Mouse (Mus musculus) inflammation-experienced regulatory T-cells, adult 6 months (primary cell): ENCODE data around the gene Ube2d3. TPM values are rescaled to one million over a fixed set of nuclear protein-coding genes. Genes with fewer than 3 reads are reported as not detected.

Experiments
- ATAC-seq: one replicate; pipeline ENCODE4 v1.8.0; 2017
- polyA plus RNA-seq, 3 experiments: library from polyadenylated mRNA; unstranded; fragments of 100-300 nt; shearing (Covaris generic); gene quantifications; one replicate each; pipeline ENCODE4 v1.2.1; 2017

Ube2d3 gene
- polyA plus RNA-seq: 100 to 1,000 TPM; 322 to 504 (median 355) TPM

DNA sequence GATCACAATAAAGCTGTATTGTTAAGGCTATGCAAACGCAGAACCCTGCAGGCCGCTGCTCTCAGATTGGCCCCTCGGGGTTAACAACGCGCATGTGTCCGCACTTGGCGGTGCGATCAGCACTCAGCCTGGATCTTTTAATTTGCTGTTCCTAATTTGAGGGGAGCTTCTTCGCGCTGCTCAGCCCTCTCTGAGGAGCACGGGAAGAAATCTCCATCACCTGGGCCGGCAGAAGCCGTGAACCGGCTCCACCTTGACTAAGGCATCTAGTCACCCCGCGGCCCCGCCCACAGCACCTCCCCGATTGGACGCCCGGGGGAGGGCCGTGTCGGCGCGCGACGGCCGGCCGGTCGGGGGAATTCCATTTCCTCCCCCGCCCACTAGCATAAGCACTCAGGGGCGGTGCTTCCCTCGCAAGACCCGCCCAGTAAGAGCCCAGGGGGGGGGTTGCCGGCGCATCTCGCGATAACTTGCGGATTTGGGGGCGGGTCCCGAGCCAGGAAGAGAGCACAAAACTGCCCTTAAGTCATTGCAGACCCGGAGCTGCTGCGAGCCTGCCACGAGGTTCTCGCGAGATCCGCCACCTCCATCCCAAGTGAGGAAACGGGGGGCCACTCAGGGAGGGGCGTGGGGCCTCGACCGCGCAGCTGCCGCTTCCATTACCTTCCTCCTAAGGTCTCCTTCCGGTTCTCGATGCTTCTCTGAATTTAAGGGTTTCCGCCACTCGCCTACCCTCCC lies at the start of gene Ube2d3:
Gene Ube2d3, plus strand, starts transcription at position 392 of the 738 bp plus-strand sequence.
- ATAC-seq: peak; percentile 81

DNA sequence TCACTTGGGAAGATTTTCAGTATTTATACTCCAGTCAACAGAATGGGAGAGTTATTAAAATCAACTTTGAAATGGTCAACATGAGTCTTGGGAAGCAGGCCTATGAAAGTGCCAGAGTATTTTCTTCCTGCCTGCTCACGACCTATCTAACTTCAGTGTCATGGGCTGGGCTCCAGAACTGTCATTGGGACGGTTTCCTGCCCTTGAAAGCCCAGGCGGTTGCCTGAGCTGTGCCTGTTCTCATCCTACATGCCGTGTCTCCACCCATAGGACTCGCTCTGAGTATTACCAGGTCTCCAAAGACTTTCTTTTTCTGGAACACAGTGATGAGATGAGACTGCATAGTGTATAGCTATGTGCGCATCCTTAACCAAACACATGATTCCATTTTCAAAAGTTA lies 44.8 kb upstream of the Ube2d3 start:
- ATAC-seq: no peak

DNA sequence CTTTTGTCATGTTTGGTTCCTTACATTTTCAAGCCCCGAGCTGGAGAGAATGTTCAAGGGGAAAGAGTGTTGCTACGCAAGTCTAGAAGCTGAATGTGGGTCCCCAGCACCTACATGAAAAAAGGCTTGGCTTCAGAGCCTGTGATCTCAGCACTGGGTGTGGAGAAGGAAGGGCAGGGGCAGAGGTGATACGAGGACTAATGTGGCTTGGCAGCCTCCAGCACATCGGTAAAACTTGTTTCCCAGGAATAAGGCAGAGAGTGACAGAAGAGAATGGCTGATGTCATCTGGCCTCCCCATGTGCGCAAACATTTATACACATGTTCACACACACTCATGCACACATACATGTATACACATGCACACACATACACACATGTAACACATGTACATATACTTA lies 42.9 kb upstream of the Ube2d3 start:
- no peak for ATAC-seq

DNA sequence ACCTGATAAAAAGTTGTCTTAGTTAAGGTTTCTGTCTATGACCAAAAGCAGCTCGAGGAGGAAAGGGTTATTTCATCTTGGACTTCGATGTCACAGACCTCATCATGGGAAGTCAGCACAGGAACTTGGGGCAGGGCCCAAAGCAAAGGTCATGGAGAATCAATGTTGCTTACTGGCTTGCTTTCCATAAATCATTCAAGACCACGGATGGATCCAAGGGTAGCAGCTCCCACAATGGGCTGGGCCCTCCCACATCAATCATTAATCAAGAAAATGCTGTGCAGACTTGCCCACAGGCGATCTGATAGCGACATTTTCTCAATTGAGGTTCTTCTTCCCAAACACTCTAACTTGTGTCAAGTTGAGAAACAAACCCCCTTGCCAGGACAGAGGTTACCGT lies 41.9 kb upstream of the Ube2d3 start:
- no peak for ATAC-seq

DNA sequence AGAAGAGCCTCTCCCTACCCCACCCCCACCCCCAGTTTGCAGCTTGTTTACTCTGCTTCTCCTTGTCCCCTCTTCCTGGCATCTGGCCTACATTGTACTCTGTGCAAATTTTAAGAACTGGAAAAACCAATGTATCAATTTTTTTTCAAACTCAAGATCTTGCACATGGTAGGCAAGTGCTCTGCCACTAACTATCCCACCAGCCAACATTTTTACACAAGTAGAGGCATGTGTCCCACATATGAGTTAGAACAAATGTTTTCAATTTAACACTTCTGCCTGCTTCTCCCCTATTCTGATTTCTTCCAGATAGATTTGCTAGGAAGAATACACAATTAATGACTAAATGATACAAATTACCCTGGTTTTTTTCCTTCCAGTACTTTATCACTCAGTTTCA lies 40.8 kb upstream of the Ube2d3 start:
- ATAC-seq: no peak

DNA sequence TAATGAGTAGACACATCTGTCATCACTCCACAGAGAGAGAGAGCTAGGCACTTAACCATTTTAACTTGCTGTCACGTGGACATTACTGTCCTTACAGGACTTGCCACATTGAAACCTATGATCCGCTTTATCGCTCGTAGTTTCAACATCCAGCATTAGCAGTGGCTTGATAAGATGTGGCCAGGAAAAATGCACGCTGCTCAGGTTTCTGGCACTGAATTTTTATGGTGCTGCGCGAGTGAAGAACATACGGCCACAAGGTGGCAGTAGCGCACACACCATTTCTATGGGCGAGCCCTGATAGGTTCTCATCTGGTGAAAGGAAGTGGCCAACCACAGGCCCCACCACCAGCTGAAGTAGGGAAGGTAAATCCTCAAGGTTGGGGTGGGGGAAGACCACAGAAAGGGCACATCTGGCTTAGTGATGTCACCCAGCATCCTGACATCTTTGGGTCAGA lies 35.7 kb upstream of the Ube2d3 start:
- ATAC-seq: peak; percentile 100

DNA sequence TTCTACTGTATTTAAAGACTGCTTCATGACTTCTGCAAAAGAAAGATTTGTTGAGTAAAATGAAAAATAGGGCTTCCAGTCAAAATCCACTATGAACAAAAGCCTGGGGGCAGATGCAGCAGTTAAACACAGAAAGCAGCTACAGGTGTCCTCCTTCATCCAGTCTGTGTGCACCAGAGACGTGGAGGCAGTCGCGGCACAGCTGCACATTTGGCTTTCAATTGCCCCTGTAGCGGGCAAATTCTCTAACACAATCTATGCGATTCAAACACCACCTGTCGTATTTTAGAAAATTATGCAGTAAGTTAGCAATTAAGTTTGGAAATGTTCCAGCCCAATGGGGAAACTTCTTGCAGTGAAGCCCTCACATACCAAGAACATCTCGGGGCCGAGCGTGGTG lies 34.7 kb upstream of the Ube2d3 start:
- ATAC-seq: no peak

DNA sequence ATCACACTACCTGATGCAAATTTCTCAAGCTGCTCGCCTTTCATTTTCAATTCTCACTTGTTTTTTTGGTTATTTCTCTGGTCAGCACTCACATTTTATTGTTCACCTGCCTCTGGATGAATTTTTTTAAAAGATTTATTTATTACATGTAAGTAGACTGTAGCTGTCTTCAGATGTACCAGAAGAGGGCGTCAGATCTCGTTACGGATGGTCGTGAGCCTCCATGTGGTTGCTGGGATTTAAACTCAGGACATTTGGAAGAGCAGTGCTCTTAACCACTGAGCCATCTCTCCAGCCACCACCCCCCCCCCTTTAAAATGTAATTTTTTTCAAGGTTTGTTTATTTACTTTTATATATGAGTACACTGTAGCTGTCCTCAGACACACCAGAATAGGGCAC lies 34.1 kb upstream of the Ube2d3 start:
- no peak for ATAC-seq

DNA sequence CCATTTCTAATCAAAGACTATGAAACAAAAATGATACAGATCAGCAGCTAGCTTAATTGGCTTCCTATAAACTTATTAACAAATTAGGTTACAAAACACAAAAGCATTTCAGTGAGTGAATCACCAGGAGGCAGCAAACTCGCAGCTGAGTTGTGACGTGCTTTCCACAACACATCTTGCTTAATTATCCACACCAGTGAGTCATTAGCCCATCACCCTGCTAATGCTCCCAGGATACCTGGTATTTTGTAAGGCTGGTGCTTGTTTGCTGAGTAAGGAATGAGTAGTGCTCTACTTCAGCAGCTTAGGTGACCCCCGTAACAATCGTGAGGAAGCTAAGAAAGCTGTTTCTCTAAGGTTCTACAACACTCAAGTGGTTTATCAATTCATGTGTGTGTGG lies 33.4 kb upstream of the Ube2d3 start:
- no peak for ATAC-seq

DNA sequence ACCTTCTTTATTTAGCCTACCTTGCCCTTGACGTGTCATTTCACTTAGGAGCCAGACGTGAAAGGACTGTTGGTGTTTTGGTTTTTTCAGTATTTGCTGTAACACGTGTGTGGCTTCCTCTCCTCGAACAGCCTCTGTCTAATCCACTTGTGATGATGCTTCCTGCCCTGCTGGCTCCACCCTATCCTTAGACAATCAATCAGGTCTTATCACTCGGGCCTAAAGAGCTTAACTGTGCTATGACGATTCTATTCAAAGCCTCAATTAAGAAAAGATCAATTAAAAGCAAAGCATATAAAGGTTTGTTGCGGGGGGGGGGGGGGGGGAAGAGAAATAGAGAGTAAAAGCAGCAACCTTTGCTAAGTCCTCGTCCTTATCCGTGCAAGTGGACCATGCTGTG lies 30.6 kb upstream of the Ube2d3 start:
- ATAC-seq: no peak

DNA sequence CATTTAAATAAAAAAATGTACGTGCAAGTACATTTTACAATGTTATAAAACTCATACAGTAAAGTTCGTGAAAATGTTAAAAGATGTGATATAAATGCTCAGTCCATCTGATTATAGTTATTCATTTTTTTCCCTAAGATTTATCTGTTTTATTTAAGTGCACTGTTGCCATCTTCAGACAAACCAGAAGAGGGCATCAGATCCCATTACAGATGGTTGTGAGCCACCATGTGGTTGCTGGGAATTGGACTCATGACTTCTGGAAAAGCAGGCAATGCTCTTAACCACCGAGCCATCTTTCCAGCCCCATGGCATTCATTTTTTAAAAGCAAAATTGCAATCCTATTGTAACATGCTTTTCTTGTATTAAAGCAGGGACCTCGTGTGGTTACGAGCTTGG lies 28.7 kb upstream of the Ube2d3 start:
- ATAC-seq: no peak

DNA sequence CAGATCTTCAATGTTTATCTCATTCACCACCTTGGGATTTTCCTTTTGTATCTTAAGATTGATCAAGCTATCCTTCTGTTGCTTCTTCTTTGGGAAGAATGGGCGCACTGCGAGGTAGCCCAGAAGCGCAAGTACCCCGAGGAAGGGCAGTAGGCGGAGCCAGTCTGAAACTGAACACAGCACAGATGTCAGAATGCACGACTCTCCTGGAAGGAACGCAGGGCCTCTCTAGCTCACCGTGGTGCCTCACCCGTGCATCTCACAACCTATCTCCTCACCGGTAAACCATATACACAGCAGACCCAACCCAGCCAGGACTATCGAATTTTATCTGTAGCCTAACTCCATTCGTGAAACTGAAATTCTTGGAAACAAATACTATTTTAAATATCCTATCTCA lies 26.9 kb upstream of the Ube2d3 start:
- no peak for ATAC-seq

DNA sequence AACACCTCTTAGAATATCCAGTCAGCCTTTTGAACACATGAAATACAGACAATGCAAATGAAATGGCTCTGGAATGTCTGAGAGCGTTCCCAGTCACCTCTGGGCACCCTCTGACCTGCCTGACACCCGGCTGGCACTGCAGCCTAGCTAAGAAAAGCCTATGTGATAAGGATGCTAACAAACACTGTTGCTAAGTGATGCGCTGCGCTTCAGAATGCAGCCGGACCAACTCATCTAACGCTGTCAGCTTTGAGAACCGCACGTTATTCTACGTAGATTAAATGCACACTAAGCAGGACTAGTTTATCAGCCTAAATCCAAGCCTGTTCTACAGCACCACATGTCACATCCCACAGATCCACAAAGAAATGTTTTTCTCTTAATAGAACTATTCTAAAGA lies 26.1 kb upstream of the Ube2d3 start:
- no peak for ATAC-seq

DNA sequence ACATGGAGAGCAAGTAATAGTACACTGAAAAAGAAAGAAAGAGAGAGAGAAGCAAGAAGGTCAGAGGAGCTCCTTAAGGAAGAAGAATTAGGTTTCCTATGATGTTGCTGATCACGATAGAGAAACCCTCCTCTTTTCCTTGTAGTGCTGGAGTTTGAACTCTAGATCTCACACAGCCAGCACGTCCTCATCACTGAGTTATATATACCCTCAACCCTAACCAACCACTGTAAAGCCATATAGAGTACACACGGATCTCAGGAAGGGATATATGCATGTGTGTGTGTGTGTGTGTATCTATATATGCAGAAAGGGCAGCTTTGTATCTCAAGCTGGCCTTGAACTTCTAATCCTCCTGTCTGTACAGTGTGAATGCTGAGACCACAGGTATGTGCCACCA lies 20.7 kb upstream of the Ube2d3 start:
- no peak for ATAC-seq

DNA sequence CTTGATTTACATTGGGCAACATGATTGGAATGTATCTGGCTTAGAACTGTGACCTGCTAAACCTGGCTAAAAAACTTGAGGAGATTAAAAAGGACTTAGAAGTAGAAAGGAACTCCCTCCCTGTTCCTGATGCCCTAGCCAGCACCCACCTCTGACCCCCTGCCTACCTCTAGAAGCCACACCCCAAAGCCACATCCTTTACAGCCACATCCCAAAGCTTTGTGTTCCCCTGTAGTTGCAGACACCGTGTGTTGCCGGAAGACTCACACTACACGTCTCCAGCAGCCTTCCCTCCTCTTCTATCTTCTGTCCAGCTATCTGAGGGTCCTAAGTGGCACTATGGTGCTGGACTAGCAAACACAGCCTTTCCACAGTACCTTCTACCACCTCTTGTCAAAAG lies 20.1 kb upstream of the Ube2d3 start:
- peak; percentile 78 for ATAC-seq

DNA sequence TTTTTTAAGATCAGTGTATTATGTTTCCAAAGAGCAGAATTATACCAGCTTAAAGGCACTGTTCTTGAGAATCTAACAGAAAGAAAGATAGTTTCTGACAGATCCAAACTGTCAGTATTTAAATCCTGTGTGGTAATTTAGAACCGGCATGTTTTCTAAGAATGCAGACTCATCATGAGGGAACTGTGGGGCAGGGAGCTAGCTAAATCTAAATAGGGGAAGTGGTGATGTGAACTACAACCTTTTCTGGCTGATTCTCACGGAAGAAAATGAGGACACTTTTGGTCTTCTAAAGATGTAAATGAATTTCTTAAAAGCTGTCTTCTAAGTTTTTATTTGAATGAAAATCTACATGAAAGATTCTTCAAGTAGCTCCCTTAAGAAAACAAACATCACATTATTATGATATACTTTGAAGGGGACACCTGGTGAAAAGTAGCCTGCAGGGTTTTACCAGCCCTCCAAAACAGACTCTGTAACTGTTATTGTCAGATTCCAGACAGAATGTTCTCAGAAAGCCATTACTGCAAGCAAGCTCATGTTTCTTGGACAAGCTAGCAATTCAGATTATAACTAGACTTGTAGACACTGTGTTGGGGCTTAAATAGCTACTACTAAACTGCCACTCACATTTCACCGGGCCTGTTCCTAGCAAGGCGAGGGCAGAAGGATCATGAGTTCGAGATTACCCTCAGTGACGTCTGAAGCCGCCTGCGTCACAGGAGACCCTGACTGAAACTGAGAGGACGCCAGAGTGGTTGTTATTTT lies 17.2 kb upstream of the Ube2d3 start:
- no peak for ATAC-seq

DNA sequence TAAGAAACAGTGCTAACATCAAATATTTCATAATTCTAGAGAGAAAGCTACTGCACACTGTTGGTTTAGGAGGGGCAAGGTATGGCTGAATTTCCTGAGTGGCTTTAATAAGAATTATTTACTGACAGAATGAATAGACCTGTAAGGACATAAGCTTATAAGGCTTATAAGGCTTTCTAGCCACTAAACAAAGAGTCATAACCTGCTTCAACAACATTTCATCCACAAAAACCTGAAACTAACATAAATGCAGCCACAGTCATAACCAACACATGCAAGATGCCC lies 16.7 kb upstream of the Ube2d3 start:
- ATAC-seq: no peak

DNA sequence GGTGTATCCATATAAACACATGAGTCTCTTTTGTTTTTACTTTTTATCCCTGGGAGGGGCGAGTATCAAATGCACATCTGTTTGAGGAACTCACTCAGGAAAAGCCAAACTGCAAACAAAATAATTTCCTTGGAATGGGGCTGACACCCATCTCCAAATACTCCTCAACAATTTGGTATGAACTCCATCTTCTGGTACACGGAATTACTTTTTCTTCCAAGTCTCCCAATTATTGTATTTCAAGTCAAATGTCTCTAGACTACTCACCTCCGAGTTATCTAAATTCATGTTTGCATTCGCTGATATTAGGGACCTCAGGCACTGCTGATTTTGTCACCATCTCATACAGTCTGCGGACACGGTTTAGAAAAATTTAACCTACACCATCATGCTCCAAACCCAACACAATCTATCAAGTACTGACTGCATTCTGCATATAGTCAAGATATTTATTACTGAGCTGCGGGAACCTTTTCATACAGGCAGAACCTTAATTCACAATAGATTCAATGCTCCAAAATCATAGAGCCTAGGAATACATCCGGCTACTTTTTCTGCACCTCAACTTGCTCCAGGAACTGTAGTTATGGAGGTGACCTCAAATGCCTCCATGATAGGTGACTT lies 15.6 kb upstream of the Ube2d3 start:
- ATAC-seq: no peak

DNA sequence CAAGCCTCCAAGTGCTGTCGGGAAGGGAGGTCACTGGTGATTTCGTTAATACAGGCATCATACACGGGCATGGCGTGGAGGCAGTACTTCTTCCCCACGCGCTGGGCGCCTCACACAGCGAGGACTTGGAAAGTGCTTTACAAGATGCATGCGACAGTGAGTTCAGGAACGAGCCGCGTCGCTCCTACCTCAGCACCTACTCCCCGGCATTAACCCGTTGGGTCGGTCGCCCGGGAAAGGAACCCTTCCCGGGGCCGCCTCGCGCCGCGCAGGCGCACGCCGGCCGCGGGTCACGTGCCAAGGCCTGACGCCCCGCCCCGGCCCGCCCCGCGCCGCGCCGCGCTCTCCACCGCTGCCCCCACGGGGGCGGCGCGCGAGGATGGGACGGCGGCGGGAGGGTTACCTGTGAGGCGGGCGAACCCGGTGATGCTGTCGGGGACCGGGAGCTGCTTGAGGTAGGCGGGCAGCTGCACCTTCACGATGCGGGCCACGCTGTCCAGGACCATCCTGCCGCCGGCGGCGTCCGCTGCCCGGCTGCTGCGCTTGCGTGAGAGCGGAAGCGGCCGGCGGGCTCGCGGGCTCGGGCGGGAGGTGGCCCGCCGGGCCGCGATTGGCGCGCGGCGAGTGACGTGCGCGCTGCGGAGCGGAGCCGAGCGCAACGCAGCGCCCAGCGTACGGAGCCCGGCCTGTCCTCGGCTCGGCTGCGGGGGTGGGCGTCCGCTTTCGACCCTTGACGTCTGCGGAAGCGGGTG lies 14.9 kb upstream of the Ube2d3 start:
- peak; percentile 85 for ATAC-seq

DNA sequence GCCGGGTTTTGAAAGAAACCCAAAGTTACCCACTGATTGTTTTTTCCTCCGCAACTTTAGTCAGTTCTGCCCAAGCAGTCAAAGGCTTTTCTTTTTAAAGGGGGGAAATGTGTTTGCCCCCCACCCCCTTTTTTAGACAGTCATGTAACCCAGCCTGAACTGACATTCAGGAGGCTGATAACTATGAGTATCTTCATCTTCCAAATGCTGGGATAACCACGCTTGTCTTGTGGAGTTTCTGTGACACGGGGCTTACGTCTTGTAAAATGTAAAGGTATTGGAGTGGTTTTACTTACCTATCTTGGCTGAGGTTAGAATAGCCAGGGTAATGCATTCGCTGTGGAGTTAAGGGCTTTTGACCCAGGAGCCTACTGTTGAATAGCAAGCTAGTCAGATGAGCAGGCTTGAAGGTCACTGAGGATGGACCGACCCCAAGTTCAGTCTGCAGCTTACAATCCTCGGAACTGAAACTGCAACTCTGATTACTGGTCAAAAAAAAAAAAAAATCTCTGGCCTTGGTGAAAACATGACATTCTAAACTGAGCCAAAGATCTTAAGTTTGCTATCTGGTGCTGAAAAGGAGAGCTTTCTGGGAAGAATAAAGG lies 14.2 kb upstream of the Ube2d3 start, which contains the start of gene Cisd2:
Gene Cisd2, minus strand, starts transcription at position 318 of the 605 bp plus-strand sequence.
- no peak for ATAC-seq

DNA sequence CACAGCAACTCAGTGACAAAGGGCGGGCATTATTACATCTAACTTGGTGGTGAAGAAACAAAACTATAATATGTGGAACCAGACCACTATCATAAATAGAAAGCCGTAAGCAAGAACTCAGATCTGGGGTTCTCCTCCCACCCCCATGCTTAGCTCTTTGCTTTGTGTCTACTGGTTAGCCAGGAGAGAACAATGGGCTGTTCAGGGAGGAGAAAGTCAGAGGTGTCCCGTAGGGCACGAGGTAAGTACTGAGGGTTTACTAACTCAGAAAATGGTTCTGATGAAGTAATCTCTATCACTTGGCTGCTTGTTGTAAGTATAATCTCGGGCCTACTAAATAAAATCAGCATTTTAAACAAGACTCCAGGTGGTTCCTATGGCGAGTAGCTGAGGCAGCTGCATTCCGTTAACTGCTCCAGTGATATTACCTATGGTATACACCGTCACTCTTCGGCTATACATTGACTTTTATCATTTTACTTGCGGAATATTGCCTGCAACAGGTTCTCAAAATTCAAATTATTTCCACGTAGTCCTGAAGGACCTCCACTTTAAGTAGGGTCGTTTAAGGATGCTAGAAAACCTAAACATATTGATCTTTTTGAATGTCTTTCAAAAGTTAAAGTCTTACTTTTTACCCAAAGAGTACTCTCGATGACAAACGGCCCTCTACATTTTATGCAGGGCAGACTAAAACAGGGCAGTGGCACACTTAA lies 890 bp upstream of the Ube2d3 start:
- no peak for ATAC-seq

DNA sequence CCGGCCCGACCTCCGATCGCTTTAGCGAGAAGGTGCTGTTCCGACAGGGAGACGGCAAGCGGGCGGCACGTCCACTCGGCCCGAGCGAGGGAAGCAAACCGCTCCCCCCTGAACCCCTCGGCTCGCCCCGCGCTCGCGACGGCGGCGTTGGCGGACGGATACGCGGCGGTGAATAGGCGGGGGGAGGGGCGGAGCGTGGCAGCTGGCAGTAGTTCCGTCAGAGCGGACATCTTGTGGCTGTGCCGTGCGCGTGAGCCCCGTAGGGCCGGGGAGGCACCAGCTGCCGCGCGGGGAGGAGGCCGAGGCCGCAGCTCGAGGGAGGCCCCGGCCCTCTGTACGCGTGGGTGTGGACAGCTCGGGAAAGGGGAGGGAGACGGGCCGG lies 573 bp downstream of the Ube2d3 start:
- peak; percentile 10 for ATAC-seq
